Mouse (Mus musculus): ENCODE measurements around the gene Mill2. TPM values are rescaled to one million over a fixed set of nuclear protein-coding genes. Genes with fewer than 3 reads are reported as not detected.

Gene Mill2
- polyA plus RNA-seq (2012; rRNA removed), result 9.3 and 10.4 TPM in 2 replicates

GRCm38 (mm10) chr7:18839865-18840264 is at the start of gene Mill2:
Mill2 (plus strand) TSS chr7:18839966.

GRCm38 (mm10) chr7:18798420-18798819 is 41.3 kb upstream of the Mill2 start, which contains the start of gene Psg19:
Psg19 (minus strand) TSS chr7:18798520.

GRCm38 (mm10) chr7:18821507-18821906 is 18.3 kb upstream of the Mill2 start, which contains the start of gene Psg17:
Psg17 (minus strand) TSS chr7:18821607.

GRCm38 (mm10) chr7:18871031-18871430 is 31.3 kb downstream of the Mill2 start, which contains the start of gene Pglyrp1:
Pglyrp1 (plus strand) TSS chr7:18871331.

GRCm38 (mm10) chr7:18910241-18910831 is 70.6 kb downstream of the Mill2 start, which contains the start of gene Ccdc61:
Ccdc61 (minus strand) TSS chr7:18910415.

Other genes starting within 250 kb of the Mill2 start
- gene Psg23, start 223.5 kb upstream of the Mill2 start, polyA plus RNA-seq (2012; rRNA removed), result not detected in 2 replicates
- not detected in 2 replicates for gene Psg21, start 183.2 kb upstream of the Mill2 start, polyA plus RNA-seq (2012; rRNA removed)
- gene Psg20, start 153.8 kb upstream of the Mill2 start, polyA plus RNA-seq (2012; rRNA removed), result 0.18 and 0.20 TPM in 2 replicates
- not detected in 2 replicates for gene Psg22, start 121.9 kb upstream of the Mill2 start, polyA plus RNA-seq (2012; rRNA removed)
- gene Psg19, start 41.4 kb upstream of the Mill2 start, polyA plus RNA-seq (2012; rRNA removed), result not detected in 2 replicates
- gene Psg17, start 18.4 kb upstream of the Mill2 start, polyA plus RNA-seq (2012; rRNA removed), result 0.41 and 0.78 TPM in 2 replicates
- gene Pglyrp1, start 31.4 kb downstream of the Mill2 start, polyA plus RNA-seq (2012; rRNA removed), result 69.1 and 85.2 TPM in 2 replicates
- gene Ccdc61, start 70.4 kb downstream of the Mill2 start, polyA plus RNA-seq (2012; rRNA removed), result 33.0 and 34.0 TPM in 2 replicates
- gene Nova2, start 85.9 kb downstream of the Mill2 start, polyA plus RNA-seq (2012; rRNA removed), result 1.1 and 1.2 TPM in 2 replicates
- gene Nanos2, start 147.4 kb downstream of the Mill2 start, polyA plus RNA-seq (2012; rRNA removed), result 1.5 and 1.7 TPM in 2 replicates
- gene Mypop, start 151.3 kb downstream of the Mill2 start, polyA plus RNA-seq (2012; rRNA removed), result 27.5 and 29.2 TPM in 2 replicates
- 68.3 and 79.2 TPM in 2 replicates for gene Irf2bp1, start 164.1 kb downstream of the Mill2 start, polyA plus RNA-seq (2012; rRNA removed)
- 2.9 and 5.5 TPM in 2 replicates for gene Foxa3, start 183.6 kb downstream of the Mill2 start, polyA plus RNA-seq (2012; rRNA removed)
- 143 and 147 TPM in 2 replicates for gene Sympk, start 184.4 kb downstream of the Mill2 start, polyA plus RNA-seq (2012; rRNA removed)
- gene Rsph6a, start 214.7 kb downstream of the Mill2 start, polyA plus RNA-seq (2012; rRNA removed), result 0.09 TPM in 1 of 2 replicates, not detected in the other
- gene Dmwd, start 236.3 kb downstream of the Mill2 start, polyA plus RNA-seq (2012; rRNA removed), result 169 and 185 TPM in 2 replicates
- gene Dmpk, start 243.9 kb downstream of the Mill2 start, polyA plus RNA-seq (2012; rRNA removed), result 478 and 584 TPM in 2 replicates

Data from ovary, adult 2 months (tissue).